Mouse (Mus musculus) CD4-positive naive resting alpha-beta T cell, adult 76 days (primary cell): Measurements from ENCODE around the gene Olfr317. TPM values are rescaled to one million over a fixed set of nuclear protein-coding genes. Genes with fewer than 3 reads are reported as not detected.

Experiments
- total RNA-seq: library from RNA; stranded (reverse); gene quantifications from one replicate; pipeline ENCODE4 v1.2.4, GENCODE M21; 2023

Gene Olfr317
- total RNA-seq: not detected

GRCm38 (mm10) chr11:58738792-58739262 lies at the start of gene Olfr317:
Gene Olfr317, minus strand, starts transcription at chr11:58739212.

GRCm38 (mm10) chr11:58782480-58783089 lies 43.6 kb upstream of the Olfr317 start, which contains the start of gene Olfr314:
Gene Olfr314, plus strand, starts transcription at chr11:58782952.

GRCm38 (mm10) chr11:58772888-58773287 lies 33.9 kb upstream of the Olfr317 start, which contains the start of gene Olfr315:
Gene Olfr315, plus strand, starts transcription at chr11:58773188.

GRCm38 (mm10) chr11:58752434-58752833 lies 13.4 kb upstream of the Olfr317 start, which contains the start of gene Olfr316:
Gene Olfr316, plus strand, starts transcription at chr11:58752734.

GRCm38 (mm10) chr11:58723914-58724313 lies 15.1 kb downstream of the Olfr317 start, which contains the start of gene Olfr318:
Gene Olfr318, minus strand, starts transcription at chr11:58724014.

GRCm38 (mm10) chr11:58698862-58699261 lies 40.1 kb downstream of the Olfr317 start, which contains the start of gene Olfr319:
Gene Olfr319, plus strand, starts transcription at chr11:58699162.

Other genes with a start within 250 kb of the Olfr317 start
- not detected for gene Olfr332, start 246.7 kb downstream of the Olfr317 start, total RNA-seq
- not detected for gene Olfr331, start 236.6 kb downstream of the Olfr317 start, total RNA-seq
- gene Olfr330, start 204.4 kb downstream of the Olfr317 start, total RNA-seq: not detected
- gene Olfr329-ps, start 192.8 kb downstream of the Olfr317 start, total RNA-seq: not detected
- 0.56 TPM for gene Olfr328, start 183.6 kb downstream of the Olfr317 start, total RNA-seq
- gene Olfr224, start 168.7 kb downstream of the Olfr317 start, total RNA-seq: not detected
- gene Olfr325, start 161.5 kb downstream of the Olfr317 start, total RNA-seq: not detected
- gene Olfr324, start 144.1 kb downstream of the Olfr317 start, total RNA-seq: not detected
- gene 2210407C18Rik, start 123.1 kb downstream of the Olfr317 start, total RNA-seq: not detected
- gene Olfr323, start 108.7 kb downstream of the Olfr317 start, total RNA-seq: not detected
- 0.35 TPM for gene Trim58, start 98.7 kb downstream of the Olfr317 start, total RNA-seq
- gene Olfr322, start 80.4 kb downstream of the Olfr317 start, total RNA-seq: not detected
- gene Olfr320, start 58.1 kb downstream of the Olfr317 start, total RNA-seq: not detected
- gene Olfr319, start 40.0 kb downstream of the Olfr317 start, total RNA-seq: not detected
- 0.70 TPM for gene Olfr318, start 15.2 kb downstream of the Olfr317 start, total RNA-seq
- not detected for gene Olfr316, start 13.5 kb upstream of the Olfr317 start, total RNA-seq
- gene Olfr315, start 34.0 kb upstream of the Olfr317 start, total RNA-seq: not detected
- gene Olfr314, start 43.7 kb upstream of the Olfr317 start, total RNA-seq: not detected
- not detected for gene Fam183b, start 62.7 kb upstream of the Olfr317 start, total RNA-seq
- not detected for gene Olfr313, start 75.8 kb upstream of the Olfr317 start, total RNA-seq
- gene Olfr312, start 90.0 kb upstream of the Olfr317 start, total RNA-seq: not detected
- not detected for gene Olfr311, start 100.0 kb upstream of the Olfr317 start, total RNA-seq
- gene Gm12258, start 107.9 kb upstream of the Olfr317 start, total RNA-seq: 10.0 TPM
- 10.7 TPM for gene 2810021J22Rik, start 128.0 kb upstream of the Olfr317 start, total RNA-seq
- 8.5 TPM for gene Zfp39, start 165.0 kb upstream of the Olfr317 start, total RNA-seq
- gene Btnl10, start 178.7 kb upstream of the Olfr317 start, total RNA-seq: 0.62 TPM
- 109 TPM for gene Rnf187, start 199.7 kb upstream of the Olfr317 start, total RNA-seq
- 10.3 TPM for gene Hist3h2ba, start 209.7 kb upstream of the Olfr317 start, total RNA-seq
- gene Hist3h2a, start 215.5 kb upstream of the Olfr317 start, total RNA-seq: 34.6 TPM
- 0.38 TPM for gene Trim17, start 215.5 kb upstream of the Olfr317 start, total RNA-seq
- 55.2 TPM for gene Trim11, start 238.9 kb upstream of the Olfr317 start, total RNA-seq